Mouse (Mus musculus): ENCODE measurements around the gene Hjurp. TPM values are rescaled to one million over a fixed set of nuclear protein-coding genes. Genes with fewer than 3 reads are reported as not detected.

The Hjurp gene
- polyA plus RNA-seq, 1 experiment from 2014 or later: 107 TPM

- no peak overlapping the region for H3K4me2 ChIP-seq (replicated peaks)
- peaks cover 83% of the 10 kb centered on the region for H3K36me3 ChIP-seq
- H3K9me3 ChIP-seq: peaks cover 17% of the 10 kb centered on the region
- no peak overlapping the region for H3K27ac ChIP-seq
- H3K9ac ChIP-seq (replicated peaks): no peak overlapping the region
- no peaks in the 10 kb centered on the region for H3K27me3 ChIP-seq
- no peak overlapping the region for H3K4me3 ChIP-seq (replicated peaks)
- no peaks in the 10 kb centered on the region for H3K4me1 ChIP-seq (replicated peaks)
- WGBS: 91% methylated on average over 4 of the region's 4 CpGs
- no peak for ATAC-seq
Observed at GRCm38 (mm10) chr1:88262255-88262654, 15.2 kb downstream of the Hjurp start.

- no peaks in the 10 kb centered on the region for H3K4me1 ChIP-seq (replicated peaks)
- no peak overlapping the region for H3K9ac ChIP-seq (replicated peaks)
- peaks cover 23% of the 10 kb centered on the region for H3K9me3 ChIP-seq
- peaks cover 77% of the 10 kb centered on the region for H3K36me3 ChIP-seq
- no peaks in the 10 kb centered on the region for H3K27me3 ChIP-seq
- no peak overlapping the region for H3K4me2 ChIP-seq (replicated peaks)
- no peak overlapping the region for H3K4me3 ChIP-seq (replicated peaks)
- 87% methylated on average over 7 of the region's 7 CpGs for WGBS
- no peak overlapping the region for H3K27ac ChIP-seq
- ATAC-seq: no peak
Observed at GRCm38 (mm10) chr1:88261706-88262105, 15.7 kb downstream of the Hjurp start.

- no peak overlapping the region for H3K4me2 ChIP-seq (replicated peaks)
- no peaks in the 10 kb centered on the region for H3K27me3 ChIP-seq
- H3K4me3 ChIP-seq (replicated peaks): no peak overlapping the region
- no peak overlapping the region for H3K9ac ChIP-seq (replicated peaks)
- no peaks in the 10 kb centered on the region for H3K4me1 ChIP-seq (replicated peaks)
- H3K36me3 ChIP-seq: peaks cover 68% of the 10 kb centered on the region
- no peak for ATAC-seq
- H3K27ac ChIP-seq: no peak overlapping the region
- H3K9me3 ChIP-seq: peaks cover 32% of the 10 kb centered on the region
- WGBS: 86% methylated on average over 10 of the region's 10 CpGs
Observed at GRCm38 (mm10) chr1:88260604-88261377, 16.6 kb downstream of the Hjurp start.

GRCm38 (mm10) chr1:88260114-88260513 is 17.3 kb downstream of the Hjurp start:
- WGBS: 84% methylated on average over 6 of the region's 6 CpGs
- peaks cover 39% of the 10 kb centered on the region for H3K9me3 ChIP-seq
- H3K9ac ChIP-seq (replicated peaks): no peak overlapping the region
- peak; percentile 22 for ATAC-seq
- peaks cover 61% of the 10 kb centered on the region for H3K36me3 ChIP-seq
- H3K27ac ChIP-seq: no peak overlapping the region
- H3K4me1 ChIP-seq (replicated peaks): no peaks in the 10 kb centered on the region
- no peak overlapping the region for H3K4me3 ChIP-seq (replicated peaks)
- H3K4me2 ChIP-seq (replicated peaks): no peak overlapping the region
- no peaks in the 10 kb centered on the region for H3K27me3 ChIP-seq

- H3K36me3 ChIP-seq: peaks cover 56% of the 10 kb centered on the region
- no peak overlapping the region for H3K27ac ChIP-seq
- WGBS: 78% methylated on average over 4 of the region's 4 CpGs
Observed at GRCm38 (mm10) chr1:88259643-88260024, 17.8 kb downstream of the Hjurp start.

GRCm38 (mm10) chr1:88258881-88259642 is 18.4 kb downstream of the Hjurp start:
- H3K36me3 ChIP-seq: peaks cover 51% of the 10 kb centered on the region
- ATAC-seq: no peak
- 79% methylated on average over 8 of the region's 8 CpGs for WGBS
- H3K9me3 ChIP-seq: peaks cover 49% of the 10 kb centered on the region
- no peak overlapping the region for H3K4me2 ChIP-seq (replicated peaks)
- H3K4me3 ChIP-seq (replicated peaks): no peak overlapping the region
- no peaks in the 10 kb centered on the region for H3K4me1 ChIP-seq (replicated peaks)
- H3K9ac ChIP-seq (replicated peaks): no peak overlapping the region
- no peaks in the 10 kb centered on the region for H3K27me3 ChIP-seq
- H3K27ac ChIP-seq: no peak overlapping the region; the same call in 1 of the 2 replicates

More at GRCm38 (mm10) chr1:88259643-88260024, 17.8 kb downstream of the Hjurp start:
- no peaks in the 10 kb centered on the region for H3K4me1 ChIP-seq (replicated peaks)
- H3K9ac ChIP-seq (replicated peaks): no peak overlapping the region
- H3K27me3 ChIP-seq: no peaks in the 10 kb centered on the region
- H3K9me3 ChIP-seq: peaks cover 43% of the 10 kb centered on the region
- H3K4me3 ChIP-seq (replicated peaks): no peak overlapping the region
- ATAC-seq: peak; percentile 5
- no peak overlapping the region for H3K4me2 ChIP-seq (replicated peaks)

GRCm38 (mm10) chr1:88258361-88258760 is 19.1 kb downstream of the Hjurp start:
- Histone ChIP-seq H3K36me3 (peaks cover 44% of the 10 kb centered on the region), H3K27ac (no peak overlapping the region), H3K9ac (replicated peaks) (no peak overlapping the region), H3K4me3 (replicated peaks) (no peak overlapping the region), H3K4me2 (replicated peaks) (no peak overlapping the region), H3K27me3 (no peaks in the 10 kb centered on the region), H3K4me1 (replicated peaks) (no peaks in the 10 kb centered on the region), H3K9me3 (peaks cover 56% of the 10 kb centered on the region)
- 73% methylated on average over 6 of the region's 6 CpGs for WGBS
- ATAC-seq: no peak

GRCm38 (mm10) chr1:88257681-88258080 is 19.8 kb downstream of the Hjurp start:
- ATAC-seq: no peak
- Histone ChIP-seq H3K9me3 (peaks cover 63% of the 10 kb centered on the region), H3K9ac (replicated peaks) (no peak overlapping the region), H3K4me1 (replicated peaks) (no peaks in the 10 kb centered on the region), H3K4me2 (replicated peaks) (no peak overlapping the region), H3K4me3 (replicated peaks) (no peak overlapping the region), H3K36me3 (peaks cover 37% of the 10 kb centered on the region), H3K27me3 (no peaks in the 10 kb centered on the region), H3K27ac (no peak overlapping the region)
- WGBS: 79% methylated on average over 6 of the region's 6 CpGs

GRCm38 (mm10) chr1:88256886-88257663 is 20.4 kb downstream of the Hjurp start:
- Histone ChIP-seq H3K9ac (replicated peaks) (no peak overlapping the region), H3K9me3 (peaks cover 69% of the 10 kb centered on the region), H3K4me3 (replicated peaks) (no peak overlapping the region), H3K4me1 (replicated peaks) (no peaks in the 10 kb centered on the region), H3K27me3 (no peaks in the 10 kb centered on the region), H3K4me2 (replicated peaks) (no peak overlapping the region), H3K36me3 (peaks cover 31% of the 10 kb centered on the region), H3K27ac (no peak overlapping the region)
- no peak for ATAC-seq
- 79% methylated on average over 10 of the region's 10 CpGs for WGBS

GRCm38 (mm10) chr1:88255989-88256754 is 21.3 kb downstream of the Hjurp start:
- Histone ChIP-seq H3K4me3 (replicated peaks) (no peak overlapping the region), H3K9me3 (peaks cover 75% of the 10 kb centered on the region), H3K4me1 (replicated peaks) (no peaks in the 10 kb centered on the region), H3K27ac (no peak overlapping the region), H3K4me2 (replicated peaks) (no peak overlapping the region), H3K36me3 (peaks cover 22% of the 10 kb centered on the region), H3K27me3 (no peaks in the 10 kb centered on the region), H3K9ac (replicated peaks) (no peak overlapping the region)
- ATAC-seq: 0 out of 2 replicates have a peak, but pooled peaks have one; percentile 0
- 82% methylated on average over 13 of the region's 13 CpGs for WGBS

- WGBS: 52% methylated on average over 2 of the region's 2 CpGs
- H3K9me3 ChIP-seq: peaks cover 82% of the 10 kb centered on the region
Observed at GRCm38 (mm10) chr1:88255466-88255857, 22.0 kb downstream of the Hjurp start.

More at GRCm38 (mm10) chr1:88255466-88255857, 22.0 kb downstream of the Hjurp start:
- no peak overlapping the region for H3K27ac ChIP-seq
- 0 out of 2 replicates have a peak, but pooled peaks have one; percentile 0 for ATAC-seq
- H3K4me1 ChIP-seq (replicated peaks): no peaks in the 10 kb centered on the region
- no peak overlapping the region for H3K4me3 ChIP-seq (replicated peaks)
- peaks cover 15% of the 10 kb centered on the region for H3K36me3 ChIP-seq
- no peak overlapping the region for H3K9ac ChIP-seq (replicated peaks)
- H3K27me3 ChIP-seq: no peaks in the 10 kb centered on the region
- no peak overlapping the region for H3K4me2 ChIP-seq (replicated peaks)
